ENCODE assay signal across 20 mouse cellular contexts in genomic region chr14:32439316-32439715, GRCm38 (mm10). TPM values are rescaled to one million over a fixed set of nuclear protein-coding genes. Genes with fewer than 3 reads are reported as not detected.
A peak's percentile ranks its signal among the peaks of the same experiment; 100 is the strongest.
DNase-seq lines count a peak whose midpoint lies in the region; ATAC-seq lines count a peak whose summit lies in the region.
"Had no signal": no experiment of that assay in that cellular context is flagged by ENCODE, and none has a peak within 500 bp of the region (broad histone marks: within the 10 kb centered on the region; RNA-seq: fewer than 3 reads in every experiment).

No protein-coding gene starts in this region.

- no peak overlapping the region for H3K4me3 ChIP-seq in hindbrain, embryonic 11.5 days (ENCODE audit: low read depth, low read length)
- H3K4me3 ChIP-seq in hindbrain, embryonic 16.5 days (ENCODE audit: low read length) = no peak overlapping the region
- H3K4me3 ChIP-seq in neural tube, embryonic 12.5 days = no peak overlapping the region
- no peak overlapping the region for H3K4me3 ChIP-seq in neural tube, embryonic 15.5 days (replicated peaks)
- H3K4me3 ChIP-seq in limb, embryonic 11.5 days (ENCODE audit: low read depth, low read length) = no peak overlapping the region
- H3K4me3 ChIP-seq in stomach, embryonic 16.5 days (replicated peaks; ENCODE audit: low read length) = no peak overlapping the region
- H3K4me3 ChIP-seq: gastrocnemius, adult 2 months; heart, embryonic 15.5 days had no signal

- ATAC-seq in hindbrain, embryonic 11.5 days (ENCODE audit: low FRiP score) = no peak
- no peak for ATAC-seq in hindbrain, embryonic 16.5 days
- ATAC-seq in neural tube, embryonic 12.5 days (ENCODE audit: low FRiP score, low read depth) = peak; percentile 4; the same call in 1 of the 2 replicates
- no peak for ATAC-seq in neural tube, embryonic 15.5 days (ENCODE audit: low FRiP score)
- no peak for ATAC-seq in limb, embryonic 11.5 days (ENCODE audit: insufficient number of reproducible peaks, low FRiP score, low TSS enrichment, low read depth)
- no peak for ATAC-seq in stomach, embryonic 16.5 days (ENCODE audit: insufficient read depth, low FRiP score)

- H3K9me3 ChIP-seq in hindbrain, embryonic 11.5 days (ENCODE audit: control insufficient read depth, low read length) = no peaks in the 10 kb centered on the region
- no peaks in the 10 kb centered on the region for H3K9me3 ChIP-seq in hindbrain, embryonic 16.5 days (ENCODE audit: control insufficient read depth, low read length)
- no peaks in the 10 kb centered on the region for H3K9me3 ChIP-seq in neural tube, embryonic 12.5 days
- no peaks in the 10 kb centered on the region for H3K9me3 ChIP-seq in neural tube, embryonic 15.5 days (replicated peaks)
- H3K9me3 ChIP-seq in limb, embryonic 11.5 days (ENCODE audit: control insufficient read depth, low read length) = no peaks in the 10 kb centered on the region
- no peaks in the 10 kb centered on the region for H3K9me3 ChIP-seq in stomach, embryonic 16.5 days (replicated peaks; ENCODE audit: control insufficient read depth, low read length)
- H3K9me3 ChIP-seq: heart, embryonic 15.5 days had no signal

- 74% methylated on average over 5 of the region's 5 CpGs for WGBS in hindbrain, embryonic 11.5 days
- WGBS in hindbrain, embryonic 16.5 days = 68% methylated on average over 5 of the region's 5 CpGs
- WGBS in neural tube, embryonic 12.5 days = 77% methylated on average over 5 of the region's 5 CpGs
- WGBS in neural tube, embryonic 15.5 days = 54% methylated on average over 5 of the region's 5 CpGs
- WGBS in limb, embryonic 11.5 days = 51% methylated on average over 5 of the region's 5 CpGs
- WGBS in stomach, embryonic 16.5 days = 33% methylated on average over 5 of the region's 5 CpGs

- H3K4me2 ChIP-seq in hindbrain, embryonic 11.5 days (replicated peaks; ENCODE audit: low read depth, low read length) = no peak overlapping the region
- H3K4me2 ChIP-seq in hindbrain, embryonic 16.5 days (ENCODE audit: low read length) = no peak overlapping the region
- H3K4me2 ChIP-seq in neural tube, embryonic 12.5 days (replicated peaks) = no peak overlapping the region
- no peak overlapping the region for H3K4me2 ChIP-seq in neural tube, embryonic 15.5 days
- H3K4me2 ChIP-seq in limb, embryonic 11.5 days (ENCODE audit: low read depth, severe bottlenecking) = no peak overlapping the region
- no peak overlapping the region for H3K4me2 ChIP-seq in stomach, embryonic 16.5 days (ENCODE audit: low read depth, low read length)
- H3K4me2 ChIP-seq: heart, embryonic 15.5 days; midbrain, embryonic 11.5 days had no signal

- H3K9ac ChIP-seq in hindbrain, embryonic 11.5 days (ENCODE audit: low read depth, low read length) = no peak overlapping the region
- H3K9ac ChIP-seq in hindbrain, embryonic 16.5 days (ENCODE audit: low read depth, low read length) = no peak overlapping the region
- no peak overlapping the region for H3K9ac ChIP-seq in neural tube, embryonic 12.5 days
- no peak overlapping the region for H3K9ac ChIP-seq in neural tube, embryonic 15.5 days (replicated peaks)
- H3K9ac ChIP-seq in limb, embryonic 11.5 days (ENCODE audit: low read length) = no peak overlapping the region
- no peak overlapping the region for H3K9ac ChIP-seq in stomach, embryonic 16.5 days (ENCODE audit: low read length)
- H3K9ac ChIP-seq: heart, embryonic 15.5 days; liver, embryonic 14.5 days had no signal

- 0 out of 2 replicates have a peak overlapping the region, but pooled peaks have one; percentile 32 for H3K27ac ChIP-seq in hindbrain, embryonic 11.5 days (ENCODE audit: low read depth, low read length)
- H3K27ac ChIP-seq in hindbrain, embryonic 16.5 days (ENCODE audit: low read depth, low read length) = no peak overlapping the region
- no peak overlapping the region for H3K27ac ChIP-seq in neural tube, embryonic 12.5 days
- H3K27ac ChIP-seq in neural tube, embryonic 15.5 days (replicated peaks) = no peak overlapping the region
- 0 out of 2 replicates have a peak overlapping the region, but pooled peaks have one; percentile 8 for H3K27ac ChIP-seq in limb, embryonic 11.5 days (replicated peaks; ENCODE audit: low read depth, low read length)
- H3K27ac ChIP-seq in stomach, embryonic 16.5 days (ENCODE audit: low read length) = peak overlapping the region; percentile 73; the same call in 1 of the 2 replicates
- H3K27ac ChIP-seq: gastrocnemius, adult 2 months; heart, embryonic 15.5 days; liver, embryonic 14.5 days; macrophage had no signal

- DNase-seq in hindbrain, embryonic 11.5 days (ENCODE audit: low spot score) = no peak
- no peak for DNase-seq in limb, embryonic 11.5 days (ENCODE audit: low spot score)
- DNase-seq in embryo, embryonic 10 days (ENCODE audit: low spot score) = no peak
- DNase-seq: cerebellum, adult 18-20 months; cerebellum, postnatal 36 days; gastrocnemius, adult 2 months; heart, postnatal 4 days; kidney, adult 11 months; thymus, adult 2 months had no signal

- H3K4me1 ChIP-seq in hindbrain, embryonic 11.5 days (replicated peaks; ENCODE audit: control insufficient read depth, insufficient read depth, low read length) = peaks cover 2% of the 10 kb centered on the region; the same call in 1 of the 2 replicates
- H3K4me1 ChIP-seq in hindbrain, embryonic 16.5 days (ENCODE audit: control insufficient read depth, insufficient read depth, low read depth, low read length) = no peaks in the 10 kb centered on the region
- peaks cover 12% of the 10 kb centered on the region; the same call in 1 of the 2 replicates for H3K4me1 ChIP-seq in neural tube, embryonic 12.5 days
- peaks cover 9% of the 10 kb centered on the region; the same call in 1 of the 2 replicates for H3K4me1 ChIP-seq in neural tube, embryonic 15.5 days
- 0 out of 2 replicates have a peak, but pooled peaks cover 4% of the 10 kb centered on the region for H3K4me1 ChIP-seq in limb, embryonic 11.5 days (ENCODE audit: control insufficient read depth, insufficient read depth, low read length)
- peaks cover 10% of the 10 kb centered on the region for H3K4me1 ChIP-seq in stomach, embryonic 16.5 days (ENCODE audit: control insufficient read depth, insufficient read depth, low read length)
- H3K4me1 ChIP-seq: heart, embryonic 15.5 days had no signal

- no peaks in the 10 kb centered on the region for H3K36me3 ChIP-seq in hindbrain, embryonic 11.5 days (ENCODE audit: control insufficient read depth, insufficient read depth, low read length)
- no peaks in the 10 kb centered on the region for H3K36me3 ChIP-seq in hindbrain, embryonic 16.5 days (ENCODE audit: control insufficient read depth, insufficient read depth, low read length)
- no peaks in the 10 kb centered on the region for H3K36me3 ChIP-seq in neural tube, embryonic 12.5 days
- no peaks in the 10 kb centered on the region for H3K36me3 ChIP-seq in neural tube, embryonic 15.5 days
- H3K36me3 ChIP-seq in limb, embryonic 11.5 days (ENCODE audit: control insufficient read depth, insufficient read depth, low read length) = no peaks in the 10 kb centered on the region
- H3K36me3 ChIP-seq in stomach, embryonic 16.5 days (ENCODE audit: control insufficient read depth, insufficient read depth, low read length) = no peaks in the 10 kb centered on the region
- H3K36me3 ChIP-seq: heart, embryonic 15.5 days had no signal

- no peaks in the 10 kb centered on the region for H3K27me3 ChIP-seq in hindbrain, embryonic 11.5 days (ENCODE audit: control insufficient read depth, insufficient read depth, low read length)
- H3K27me3 ChIP-seq in hindbrain, embryonic 16.5 days (replicated peaks; ENCODE audit: control insufficient read depth, insufficient read depth, low read length) = 0 out of 2 replicates have a peak, but pooled peaks cover 2% of the 10 kb centered on the region
- H3K27me3 ChIP-seq in neural tube, embryonic 12.5 days (replicated peaks) = no peaks in the 10 kb centered on the region; the same call in 1 of the 2 replicates
- 0 out of 2 replicates have a peak, but pooled peaks cover 2% of the 10 kb centered on the region for H3K27me3 ChIP-seq in neural tube, embryonic 15.5 days (replicated peaks)
- no peaks in the 10 kb centered on the region for H3K27me3 ChIP-seq in limb, embryonic 11.5 days (ENCODE audit: control insufficient read depth, insufficient read depth, low read length)
- no peaks in the 10 kb centered on the region for H3K27me3 ChIP-seq in stomach, embryonic 16.5 days (ENCODE audit: control insufficient read depth, insufficient read depth, low read length)

RNA-seq across cellular contexts. Expression of gene Slc18a3, which starts 25.3 kb away (rescaled TPM):
- polyA plus RNA-seq in hindbrain, embryonic 11.5 days (2014; fragmentation: Nextera tagmentation; extraction: Ambion mirVana) = 5.3 and 7.0 TPM in 2 replicates
- polyA plus RNA-seq in hindbrain, embryonic 16.5 days (2015; fragmentation: Nextera tagmentation; extraction: Ambion mirVana) = 22.0 and 26.4 TPM in 2 replicates
- 30.0 and 33.1 TPM in 2 replicates for polyA plus RNA-seq in neural tube, embryonic 12.5 days (2016; fragmentation: Nextera tagmentation; extraction: Ambion mirVana)
- polyA plus RNA-seq in neural tube, embryonic 15.5 days (2015; fragmentation: Nextera tagmentation; extraction: Ambion mirVana) = 36.4 and 42.7 TPM in 2 replicates
- 0.08 TPM in 1 of 2 replicates, not detected in the other for polyA plus RNA-seq in limb, embryonic 11.5 days (2014; fragmentation: Nextera tagmentation; extraction: Ambion mirVana)
- 4.5 and 4.8 TPM in 2 replicates for polyA plus RNA-seq in stomach, embryonic 16.5 days (2015; fragmentation: Nextera tagmentation; extraction: Ambion mirVana)
- polyA plus RNA-seq: liver, embryonic 14.5 days; macrophage had no signal

RNA-seq across cellular contexts. Expression of gene Chat, which starts 26.5 kb away (rescaled TPM):
- polyA plus RNA-seq in hindbrain, embryonic 11.5 days (2014; fragmentation: Nextera tagmentation; extraction: Ambion mirVana) = 0.74 and 1.1 TPM in 2 replicates
- 2.8 and 3.3 TPM in 2 replicates for polyA plus RNA-seq in hindbrain, embryonic 16.5 days (2015; fragmentation: Nextera tagmentation; extraction: Ambion mirVana)
- 4.4 and 5.6 TPM in 2 replicates for polyA plus RNA-seq in neural tube, embryonic 12.5 days (2016; fragmentation: Nextera tagmentation; extraction: Ambion mirVana)
- 4.8 and 5.7 TPM in 2 replicates for polyA plus RNA-seq in neural tube, embryonic 15.5 days (2015; fragmentation: Nextera tagmentation; extraction: Ambion mirVana)
- not detected in 2 replicates for polyA plus RNA-seq in limb, embryonic 11.5 days (2014; fragmentation: Nextera tagmentation; extraction: Ambion mirVana)
- 0.76 and 0.95 TPM in 2 replicates for polyA plus RNA-seq in stomach, embryonic 16.5 days (2015; fragmentation: Nextera tagmentation; extraction: Ambion mirVana)
- polyA plus RNA-seq: heart, embryonic 15.5 days; liver, embryonic 14.5 days; macrophage had no signal

RNA-seq across cellular contexts. Expression of gene 1700024G13Rik, which starts 51.1 kb away (rescaled TPM):
- 1.4 and 1.6 TPM in 2 replicates for polyA plus RNA-seq in hindbrain, embryonic 11.5 days (2014; fragmentation: Nextera tagmentation; extraction: Ambion mirVana)
- 0.74 and 0.95 TPM in 2 replicates for polyA plus RNA-seq in hindbrain, embryonic 16.5 days (2015; fragmentation: Nextera tagmentation; extraction: Ambion mirVana)
- polyA plus RNA-seq in neural tube, embryonic 12.5 days (2016; fragmentation: Nextera tagmentation; extraction: Ambion mirVana) = not detected in 2 replicates
- polyA plus RNA-seq in neural tube, embryonic 15.5 days (2015; fragmentation: Nextera tagmentation; extraction: Ambion mirVana) = 0.29 TPM in 1 of 2 replicates, not detected in the other
- not detected in 2 replicates for polyA plus RNA-seq in limb, embryonic 11.5 days (2014; fragmentation: Nextera tagmentation; extraction: Ambion mirVana)
- polyA plus RNA-seq in stomach, embryonic 16.5 days (2015; fragmentation: Nextera tagmentation; extraction: Ambion mirVana) = not detected in 2 replicates
- polyA plus RNA-seq: heart, embryonic 15.5 days; kidney, embryonic 16.5 days; large intestine, adult 2 months; limb, embryonic 14.5 days; liver, embryonic 14.5 days; macrophage; midbrain, embryonic 11.5 days; thymus, adult 2 months had no signal

Comparison
In these comparisons a context has a peak if more than half of its experiments do, and no peak if none do; other contexts are left out.
1. H3K27ac ChIP-seq: peak in hindbrain, embryonic 11.5 days (single experiment), limb, embryonic 11.5 days (single experiment) and stomach, embryonic 16.5 days (single experiment); none in hindbrain, embryonic 16.5 days (single experiment), neural tube, embryonic 12.5 days (single experiment) and neural tube, embryonic 15.5 days (single experiment).